14 mouse cellular contexts compared by ENCODE assay signal in genomic region chr19:53644020-53644595, GRCm38 (mm10). TPM values are rescaled to one million over a fixed set of nuclear protein-coding genes. Genes with fewer than 3 reads are reported as not detected.
DNase-seq lines count a peak whose midpoint lies in the region; ATAC-seq and TF ChIP-seq lines count a peak whose summit lies in the region.
"Had no signal": no experiment of that assay in that cellular context is flagged by ENCODE, and none has a peak within 500 bp of the region (broad histone marks: within the 10 kb centered on the region; RNA-seq: fewer than 3 reads in every experiment).

No protein-coding gene starts in this region.

- H3K36me3 ChIP-seq in hindbrain, postnatal 0 days (ENCODE audit: insufficient read depth, low read length), result peaks cover 46% of the 10 kb centered on the region
- peaks cover 72% of the 10 kb centered on the region for H3K36me3 ChIP-seq in hindbrain, embryonic 14.5 days (replicated peaks; ENCODE audit: control insufficient read depth, insufficient read depth)

- DNase-seq in hindbrain, postnatal 0 days (ENCODE audit: low spot score), result peak; percentile 15
- no peak for DNase-seq in hindbrain, embryonic 14.5 days (ENCODE audit: low spot score)
- DNase-seq in lung, postnatal 10 days, result peak; percentile 28
- DNase-seq in lung, adult 18-20 months, result no peak
- peak; percentile 60 for DNase-seq in NIH3T3 (ENCODE audit: low read depth)
- DNase-seq in induced T-regulatory cell, adult 2 months (ENCODE audit: low read depth), result peak; percentile 44
- no peak for DNase-seq in gastrocnemius, postnatal 25 days
- no peak for DNase-seq in right cerebral cortex, postnatal 10 days (ENCODE audit: low spot score in 2 of 2)
- DNase-seq: layer of hippocampus, postnatal 36 days had no signal

- H3K4me3 ChIP-seq in hindbrain, postnatal 0 days (ENCODE audit: low read length), result no peak overlapping the region
- no peak overlapping the region for H3K4me3 ChIP-seq in hindbrain, embryonic 14.5 days (replicated peaks; ENCODE audit: low read length)
- H3K4me3 ChIP-seq: heart, embryonic 13.5 days; limb, embryonic 15.5 days; midbrain, embryonic 13.5 days had no signal

- WGBS in hindbrain, postnatal 0 days, result 93% methylated on average over 9 of the region's 9 CpGs
- 97% methylated on average over 9 of the region's 9 CpGs for WGBS in hindbrain, embryonic 14.5 days

- no peaks in the 10 kb centered on the region for H3K9me3 ChIP-seq in hindbrain, postnatal 0 days (ENCODE audit: low read length)
- H3K9me3 ChIP-seq in hindbrain, embryonic 14.5 days (ENCODE audit: control insufficient read depth, low read length), result no peaks in the 10 kb centered on the region
- H3K9me3 ChIP-seq: heart, embryonic 13.5 days; limb, embryonic 15.5 days; midbrain, embryonic 13.5 days had no signal

- TF ChIP-seq CTCF in hindbrain, postnatal 0 days (IDR thresholded peaks at IDR 0.05; ENCODE audit: low read depth), result 0 out of 2 replicates have a peak, but pooled peaks have one; percentile 13

- no peaks in the 10 kb centered on the region for H3K27me3 ChIP-seq in hindbrain, postnatal 0 days (ENCODE audit: insufficient read depth, low read length)
- H3K27me3 ChIP-seq in hindbrain, embryonic 14.5 days (ENCODE audit: control insufficient read depth, insufficient read depth, low read length), result no peaks in the 10 kb centered on the region
- H3K27me3 ChIP-seq: heart, embryonic 13.5 days; limb, embryonic 15.5 days; midbrain, embryonic 13.5 days had no signal

- no peak overlapping the region for H3K4me2 ChIP-seq in hindbrain, postnatal 0 days (ENCODE audit: low read depth, low read length)
- H3K4me2 ChIP-seq in hindbrain, embryonic 14.5 days (replicated peaks), result no peak overlapping the region
- H3K4me2 ChIP-seq: heart, embryonic 13.5 days; limb, embryonic 15.5 days; midbrain, embryonic 13.5 days had no signal

- no peak overlapping the region for H3K9ac ChIP-seq in hindbrain, postnatal 0 days (replicated peaks; ENCODE audit: low read length)
- no peak overlapping the region for H3K9ac ChIP-seq in hindbrain, embryonic 14.5 days
- H3K9ac ChIP-seq: heart, embryonic 13.5 days; limb, embryonic 15.5 days; midbrain, embryonic 13.5 days had no signal

- H3K4me1 ChIP-seq in hindbrain, postnatal 0 days (ENCODE audit: insufficient read depth, low read length), result no peaks in the 10 kb centered on the region
- no peaks in the 10 kb centered on the region for H3K4me1 ChIP-seq in hindbrain, embryonic 14.5 days (replicated peaks; ENCODE audit: control insufficient read depth, insufficient read depth, low read length)

- ATAC-seq in hindbrain, postnatal 0 days, result no peak
- no peak for ATAC-seq in hindbrain, embryonic 14.5 days (ENCODE audit: low FRiP score)
- ATAC-seq: hindbrain, embryonic 16.5 days; midbrain, embryonic 13.5 days had no signal

- no peak overlapping the region for H3K27ac ChIP-seq in hindbrain, postnatal 0 days
- no peak overlapping the region for H3K27ac ChIP-seq in hindbrain, embryonic 14.5 days
- H3K27ac ChIP-seq: heart, embryonic 13.5 days; limb, embryonic 15.5 days; midbrain, embryonic 13.5 days had no signal

RNA-seq across cellular contexts. Expression of gene Rbm20, which starts 33.0 kb away (rescaled TPM):
- total RNA-seq in hindbrain, postnatal 0 days (2014; rRNA removed), result 0.93 and 1.9 TPM in 2 replicates
- polyA plus RNA-seq in hindbrain, postnatal 0 days (2015; fragmentation: Nextera tagmentation; extraction: Ambion mirVana), result 0.76 and 0.86 TPM in 2 replicates
- 0.87 and 0.94 TPM in 2 replicates for polyA plus RNA-seq in hindbrain, embryonic 14.5 days (2014; fragmentation: Nextera tagmentation; extraction: Ambion mirVana)
- total RNA-seq in gastrocnemius, postnatal 25 days (2021), result 10 to 100 TPM; 51.0 to 79.9 TPM
- total RNA-seq: neutrophil, adult 5-6 weeks had no signal

RNA-seq across cellular contexts. Expression of gene Smc3, which starts 43.9 kb away (rescaled TPM):
- total RNA-seq in hindbrain, postnatal 0 days (2014; rRNA removed), result 15.3 and 18.1 TPM in 2 replicates
- 44.1 and 49.1 TPM in 2 replicates for polyA plus RNA-seq in hindbrain, postnatal 0 days (2015; fragmentation: Nextera tagmentation; extraction: Ambion mirVana)
- 50.0 and 53.1 TPM in 2 replicates for polyA plus RNA-seq in hindbrain, embryonic 14.5 days (2014; fragmentation: Nextera tagmentation; extraction: Ambion mirVana)
- 10 to 100 TPM; 13.9 to 16.0 TPM for total RNA-seq in gastrocnemius, postnatal 25 days (2021)

RNA-seq across cellular contexts. Expression of gene Nutf2-ps1, which starts 55.2 kb away (rescaled TPM):
- 106 and 109 TPM in 2 replicates for total RNA-seq in hindbrain, postnatal 0 days (2014; rRNA removed)
- polyA plus RNA-seq in hindbrain, postnatal 0 days (2015; fragmentation: Nextera tagmentation; extraction: Ambion mirVana), result 177 and 225 TPM in 2 replicates
- 190 and 201 TPM in 2 replicates for polyA plus RNA-seq in hindbrain, embryonic 14.5 days (2014; fragmentation: Nextera tagmentation; extraction: Ambion mirVana)
- total RNA-seq in gastrocnemius, postnatal 25 days (2021), result 10 to 100 TPM; 42.5 to 67.6 TPM

Comparison
In these comparisons a context has a peak if more than half of its experiments do, and no peak if none do; other contexts are left out.
1. DNase-seq: peak in hindbrain, postnatal 0 days (single experiment), lung, postnatal 10 days (single experiment), NIH3T3 (single experiment) and induced T-regulatory cell, adult 2 months (single experiment); none in hindbrain, embryonic 14.5 days (single experiment), lung, adult 18-20 months (0 of 2), gastrocnemius, postnatal 25 days (single experiment) and right cerebral cortex, postnatal 10 days (0 of 2).
2. RNA of gene Rbm20, which starts 33.0 kb away (total RNA-seq): 51.0 to 79.9 TPM in gastrocnemius, postnatal 25 days; 0.93 to 1.9 TPM in hindbrain, postnatal 0 days; every median in the first group is over 10 times any median in the second.